Mouse (Mus musculus): Measurements from ENCODE around the gene Gm37240. TPM values are rescaled to one million over a fixed set of nuclear protein-coding genes. Genes with fewer than 3 reads are reported as not detected.

Gene Gm37240
- polyA plus RNA-seq, 1 experiment: not detected

- no peaks in the 10 kb centered on the region for H3K4me1 ChIP-seq (ENCODE audit: control insufficient read depth, insufficient read depth, low read length)
- no peak overlapping the region for H3K27ac ChIP-seq (ENCODE audit: insufficient read depth, low read depth, low read length)
- H3K4me3 ChIP-seq (ENCODE audit: insufficient read depth, low read length): no peak overlapping the region
- TF ChIP-seq POLR2A (IDR thresholded peaks at IDR 0.05; ENCODE audit: borderline replicate concordance, low read depth, low read length) (no peak), CTCF (IDR thresholded peaks at IDR 0.05; ENCODE audit: low read depth, low read length) (no peak)
These were observed 783.0 kb downstream of the Gm37240 start for GRCm38 (mm10) chr3:85104301-85104700.

- Histone ChIP-seq H3K27ac (ENCODE audit: insufficient read depth, low read depth, low read length) (no peak overlapping the region), H3K4me1 (ENCODE audit: control insufficient read depth, insufficient read depth, low read length) (no peaks in the 10 kb centered on the region), H3K4me3 (ENCODE audit: insufficient read depth, low read length) (no peak overlapping the region)
- TF ChIP-seq POLR2A (IDR thresholded peaks at IDR 0.05; ENCODE audit: borderline replicate concordance, low read depth, low read length): no peak
- no peak for TF ChIP-seq CTCF (IDR thresholded peaks at IDR 0.05; ENCODE audit: low read depth, low read length)
These were observed 806.3 kb downstream of the Gm37240 start for GRCm38 (mm10) chr3:85080882-85081558.

GRCm38 (mm10) chr3:85064113-85064512 is 823.2 kb downstream of the Gm37240 start:
- no peak overlapping the region for H3K27ac ChIP-seq (ENCODE audit: insufficient read depth, low read depth, low read length)
- TF ChIP-seq CTCF (IDR thresholded peaks at IDR 0.05; ENCODE audit: low read depth, low read length) (no peak), POLR2A (IDR thresholded peaks at IDR 0.05; ENCODE audit: borderline replicate concordance, low read depth, low read length) (no peak)
- H3K4me3 ChIP-seq (ENCODE audit: insufficient read depth, low read length): no peak overlapping the region
- H3K4me1 ChIP-seq (ENCODE audit: control insufficient read depth, insufficient read depth, low read length): no peaks in the 10 kb centered on the region

- TF ChIP-seq CTCF (IDR thresholded peaks at IDR 0.05; ENCODE audit: low read depth, low read length) (no peak), POLR2A (IDR thresholded peaks at IDR 0.05; ENCODE audit: borderline replicate concordance, low read depth, low read length) (no peak)
- Histone ChIP-seq H3K4me1 (ENCODE audit: control insufficient read depth, insufficient read depth, low read length) (no peaks in the 10 kb centered on the region), H3K4me3 (ENCODE audit: insufficient read depth, low read length) (no peak overlapping the region), H3K27ac (ENCODE audit: insufficient read depth, low read depth, low read length) (no peak overlapping the region)
These were observed 827.2 kb downstream of the Gm37240 start for GRCm38 (mm10) chr3:85060153-85060552.

- Histone ChIP-seq H3K27ac (ENCODE audit: insufficient read depth, low read depth, low read length) (no peak overlapping the region), H3K4me1 (ENCODE audit: control insufficient read depth, insufficient read depth, low read length) (no peaks in the 10 kb centered on the region), H3K4me3 (ENCODE audit: insufficient read depth, low read length) (no peak overlapping the region)
- no peak for TF ChIP-seq POLR2A (IDR thresholded peaks at IDR 0.05; ENCODE audit: borderline replicate concordance, low read depth, low read length)
- no peak for TF ChIP-seq CTCF (IDR thresholded peaks at IDR 0.05; ENCODE audit: low read depth, low read length)
These were observed 830.1 kb downstream of the Gm37240 start for GRCm38 (mm10) chr3:85057245-85057644.

GRCm38 (mm10) chr3:85053526-85053925 is 833.8 kb downstream of the Gm37240 start:
- TF ChIP-seq CTCF (IDR thresholded peaks at IDR 0.05; ENCODE audit: low read depth, low read length) (no peak), POLR2A (IDR thresholded peaks at IDR 0.05; ENCODE audit: borderline replicate concordance, low read depth, low read length) (no peak)
- no peak overlapping the region for H3K4me3 ChIP-seq (ENCODE audit: insufficient read depth, low read length)
- H3K4me1 ChIP-seq (ENCODE audit: control insufficient read depth, insufficient read depth, low read length): no peaks in the 10 kb centered on the region
- no peak overlapping the region for H3K27ac ChIP-seq (ENCODE audit: insufficient read depth, low read depth, low read length)

GRCm38 (mm10) chr3:85052196-85052595 is 835.1 kb downstream of the Gm37240 start:
- no peak for TF ChIP-seq CTCF (IDR thresholded peaks at IDR 0.05; ENCODE audit: low read depth, low read length)
- no peak for TF ChIP-seq POLR2A (IDR thresholded peaks at IDR 0.05; ENCODE audit: borderline replicate concordance, low read depth, low read length)
- no peak overlapping the region for H3K27ac ChIP-seq (ENCODE audit: insufficient read depth, low read depth, low read length)
- H3K4me3 ChIP-seq (ENCODE audit: insufficient read depth, low read length): no peak overlapping the region
- no peaks in the 10 kb centered on the region for H3K4me1 ChIP-seq (ENCODE audit: control insufficient read depth, insufficient read depth, low read length)

- no peaks in the 10 kb centered on the region for H3K4me1 ChIP-seq (ENCODE audit: control insufficient read depth, insufficient read depth, low read length)
- TF ChIP-seq CTCF (IDR thresholded peaks at IDR 0.05; ENCODE audit: low read depth, low read length): no peak
- no peak for TF ChIP-seq POLR2A (IDR thresholded peaks at IDR 0.05; ENCODE audit: borderline replicate concordance, low read depth, low read length)
- no peak overlapping the region for H3K4me3 ChIP-seq (ENCODE audit: insufficient read depth, low read length)
- no peak overlapping the region for H3K27ac ChIP-seq (ENCODE audit: insufficient read depth, low read depth, low read length)
These were observed 838.7 kb downstream of the Gm37240 start for GRCm38 (mm10) chr3:85048569-85048968.

GRCm38 (mm10) chr3:85043679-85044218 is 843.6 kb downstream of the Gm37240 start:
- H3K4me1 ChIP-seq (ENCODE audit: control insufficient read depth, insufficient read depth, low read length): no peaks in the 10 kb centered on the region
- H3K4me3 ChIP-seq (ENCODE audit: insufficient read depth, low read length): no peak overlapping the region
- TF ChIP-seq CTCF (IDR thresholded peaks at IDR 0.05; ENCODE audit: low read depth, low read length): no peak
- TF ChIP-seq POLR2A (IDR thresholded peaks at IDR 0.05; ENCODE audit: borderline replicate concordance, low read depth, low read length): no peak
- H3K27ac ChIP-seq (ENCODE audit: insufficient read depth, low read depth, low read length): no peak overlapping the region

GRCm38 (mm10) chr3:85042126-85042525 is 845.2 kb downstream of the Gm37240 start:
- TF ChIP-seq CTCF (IDR thresholded peaks at IDR 0.05; ENCODE audit: low read depth, low read length): no peak
- TF ChIP-seq POLR2A (IDR thresholded peaks at IDR 0.05; ENCODE audit: borderline replicate concordance, low read depth, low read length): no peak
- H3K4me1 ChIP-seq (ENCODE audit: control insufficient read depth, insufficient read depth, low read length): no peaks in the 10 kb centered on the region
- no peak overlapping the region for H3K4me3 ChIP-seq (ENCODE audit: insufficient read depth, low read length)
- no peak overlapping the region for H3K27ac ChIP-seq (ENCODE audit: insufficient read depth, low read depth, low read length)

All from bone marrow macrophage, adult 2 months (primary cell).